Comparison of ENCODE assay signal across 8 mouse cellular contexts in genomic region chr1:167181919-167182616, GRCm38 (mm10).
DNase-seq lines count a peak whose midpoint lies in the region; ATAC-seq lines count a peak whose summit lies in the region.

No protein-coding gene starts in this region.

- peak; percentile 64 for DNase-seq in embryo, embryonic 10.5 days (ENCODE audit: low spot score)
- peak; percentile 85 for DNase-seq in forebrain, embryonic 14.5 days (ENCODE audit: low spot score)
- DNase-seq in layer of hippocampus, postnatal 14 days (ENCODE audit: low spot score in 2 of 2) = peak; percentile 10 to 11
- DNase-seq in neural tube, embryonic 10.5 days (ENCODE audit: extremely low spot score, low spot score) = peak; percentile 42
- DNase-seq in adrenal gland, adult (ENCODE audit: inconsistent age in 2 of 2, low spot score in 1 of 2) = no peak
- DNase-seq in adrenal gland, adult 18-20 months (ENCODE audit: low spot score in 2 of 2) = no peak

- ATAC-seq in forebrain, embryonic 14.5 days = peak; percentile 98
- no peak for ATAC-seq in erythroblast, adult 5-6 weeks (replicated peaks; ENCODE audit: low FRiP score, poor library complexity, severe bottlenecking)
- no peak for ATAC-seq in monocyte, adult 5-6 weeks (replicated peaks; ENCODE audit: insufficient number of reproducible peaks, low FRiP score, low TSS enrichment, poor library complexity, severe bottlenecking)

- no peaks in the 10 kb centered on the region for H3K27me3 ChIP-seq in forebrain, embryonic 14.5 days (replicated peaks; ENCODE audit: control insufficient read depth, insufficient read depth, low read length)

- H3K4me3 ChIP-seq in forebrain, embryonic 14.5 days (ENCODE audit: low read depth, low read length) = no peak overlapping the region

- no peaks in the 10 kb centered on the region for H3K9me3 ChIP-seq in forebrain, embryonic 14.5 days (replicated peaks; ENCODE audit: control insufficient read depth, low read length)

- no peak overlapping the region for H3K4me2 ChIP-seq in forebrain, embryonic 14.5 days (ENCODE audit: low read length)

- WGBS in forebrain, embryonic 14.5 days = 24% methylated on average over 9 of the region's 9 CpGs

- H3K9ac ChIP-seq in forebrain, embryonic 14.5 days (ENCODE audit: low read length) = no peak overlapping the region

- peaks cover 7% of the 10 kb centered on the region for H3K4me1 ChIP-seq in forebrain, embryonic 14.5 days (ENCODE audit: control insufficient read depth, insufficient read depth, low read length)

- H3K36me3 ChIP-seq in forebrain, embryonic 14.5 days (ENCODE audit: control insufficient read depth, insufficient read depth, low read length) = no peaks in the 10 kb centered on the region

- peak overlapping the region; percentile 30; the same call in 1 of the 2 replicates for H3K27ac ChIP-seq in forebrain, embryonic 14.5 days (ENCODE audit: low read depth, low read length)

Comparison
In these comparisons a context has a peak if more than half of its experiments do, and no peak if none do; other contexts are left out.
1. DNase-seq: peak in embryo, embryonic 10.5 days (single experiment), forebrain, embryonic 14.5 days (single experiment), layer of hippocampus, postnatal 14 days (2 of 2) and neural tube, embryonic 10.5 days (single experiment); none in adrenal gland, adult (0 of 2) and adrenal gland, adult 18-20 months (0 of 2).